Mouse (Mus musculus): ENCODE measurements around the gene Cstf3.

- TF ChIP-seq CTCF (IDR thresholded peaks at IDR 0.05; ENCODE audit: low read depth, low read length): no peak
- no peak for TF ChIP-seq POLR2A (IDR thresholded peaks at IDR 0.05; ENCODE audit: borderline replicate concordance, low read depth, low read length)
Measured at GRCm38 (mm10) chr2:104558326-104558725, 32.0 kb upstream of the Cstf3 start.
